Mouse (Mus musculus) adrenal gland, adult 18-20 months (tissue): Measurements from ENCODE around the gene Rab3il1. TPM values are rescaled to one million over a fixed set of nuclear protein-coding genes. Genes with fewer than 3 reads are reported as not detected.

ENCODE experiments used
- DNase-seq, 2 experiments: peaks; one replicate each; pipeline ENCODE4 v3.0.0; 2021 to 2022; ENCODE audit warnings: low spot score in 2 of 2
- total RNA-seq, 2 experiments: library from RNA; stranded (reverse); gene quantifications; 1 replicate in 1 of 2; 2 replicates in 1 of 2; pipeline ENCODE4 v1.2.3; 2021

The Rab3il1 gene
- total RNA-seq, 2 experiments from 2014 or later = 3.6 to 5.9 TPM

GRCm38 (mm10) chr19:10058876-10059427 is 57.5 kb downstream of the Rab3il1 start:
- DNase-seq = peak in 1 of 2 experiments; percentile 22

- DNase-seq = peak in 1 of 2 experiments; percentile 33
Measured at GRCm38 (mm10) chr19:10059911-10060567, 58.6 kb downstream of the Rab3il1 start.

GRCm38 (mm10) chr19:10060783-10061590 is 59.5 kb downstream of the Rab3il1 start:
- DNase-seq = no peak

GRCm38 (mm10) chr19:10061624-10062023 is 60.2 kb downstream of the Rab3il1 start:
- no peak for DNase-seq

GRCm38 (mm10) chr19:10062292-10062691 is 60.8 kb downstream of the Rab3il1 start:
- DNase-seq = no peak

GRCm38 (mm10) chr19:10062862-10063261 is 61.4 kb downstream of the Rab3il1 start:
- DNase-seq = no peak

GRCm38 (mm10) chr19:10064173-10065012 is 62.9 kb downstream of the Rab3il1 start:
- peak in 1 of 2 experiments; percentile 21 for DNase-seq

GRCm38 (mm10) chr19:10065465-10066188 is 64.2 kb downstream of the Rab3il1 start:
- DNase-seq = no peak

GRCm38 (mm10) chr19:10066189-10066500 is 64.7 kb downstream of the Rab3il1 start:
- DNase-seq = no peak

GRCm38 (mm10) chr19:10066502-10066901 is 65.0 kb downstream of the Rab3il1 start:
- DNase-seq = no peak

GRCm38 (mm10) chr19:10067701-10068100 is 66.2 kb downstream of the Rab3il1 start:
- no peak for DNase-seq

GRCm38 (mm10) chr19:10070186-10070980 is 68.9 kb downstream of the Rab3il1 start:
- DNase-seq = no peak

- DNase-seq = no peak
Measured at GRCm38 (mm10) chr19:10071166-10071565, 69.7 kb downstream of the Rab3il1 start.

GRCm38 (mm10) chr19:10071892-10072291 is 70.4 kb downstream of the Rab3il1 start:
- DNase-seq = no peak

- no peak for DNase-seq
Measured at GRCm38 (mm10) chr19:10073145-10073544, 71.7 kb downstream of the Rab3il1 start.

GRCm38 (mm10) chr19:10078392-10078791 is 76.9 kb downstream of the Rab3il1 start:
- no peak for DNase-seq

GRCm38 (mm10) chr19:10080384-10080783 is 78.9 kb downstream of the Rab3il1 start:
- no peak for DNase-seq

- no peak for DNase-seq
Measured at GRCm38 (mm10) chr19:10082105-10082504, 80.6 kb downstream of the Rab3il1 start.

GRCm38 (mm10) chr19:10085454-10085853 is 84.0 kb downstream of the Rab3il1 start:
- no peak for DNase-seq

- DNase-seq = no peak
Measured at GRCm38 (mm10) chr19:10086976-10087375, 85.5 kb downstream of the Rab3il1 start.
